In genomic region chr19:25060375-25060774, GRCm38 (mm10) we compare ENCODE assay signal across 8 mouse cellular contexts.
A peak's percentile ranks its signal among the peaks of the same experiment; 100 is the strongest.
DNase-seq lines count a peak whose midpoint lies in the region; ATAC-seq and TF ChIP-seq lines count a peak whose summit lies in the region.
"Had no signal": no experiment of that assay in that cellular context is flagged by ENCODE, and none has a peak within 500 bp of the region (broad histone marks: within the 10 kb centered on the region; RNA-seq: fewer than 3 reads in every experiment).

No protein-coding gene starts in this region.

- H3K27me3 ChIP-seq in CH12.LX (replicated peaks) = no peaks in the 10 kb centered on the region
- no peaks in the 10 kb centered on the region for H3K27me3 ChIP-seq in Patski
- H3K27me3 ChIP-seq in intestine, embryonic 14.5 days (replicated peaks; ENCODE audit: control insufficient read depth, insufficient read depth, low read length) = no peaks in the 10 kb centered on the region
- H3K27me3 ChIP-seq in midbrain, embryonic 15.5 days (replicated peaks) = no peaks in the 10 kb centered on the region
- H3K27me3 ChIP-seq: liver, embryonic 15.5 days had no signal

- H3K9me3 ChIP-seq in CH12.LX (replicated peaks; ENCODE audit: low read length) = no peaks in the 10 kb centered on the region
- no peaks in the 10 kb centered on the region for H3K9me3 ChIP-seq in intestine, embryonic 14.5 days (ENCODE audit: control insufficient read depth, low read length)
- no peaks in the 10 kb centered on the region for H3K9me3 ChIP-seq in midbrain, embryonic 15.5 days
- H3K9me3 ChIP-seq: liver, embryonic 15.5 days had no signal

- peaks cover 75% of the 10 kb centered on the region for H3K79me2 ChIP-seq in CH12.LX (replicated peaks; ENCODE audit: control insufficient read depth, extremely low read depth, insufficient read depth, poor library complexity, severe bottlenecking)

- H3K4me2 ChIP-seq in CH12.LX (ENCODE audit: insufficient read depth, low read depth, poor library complexity, severe bottlenecking) = peak overlapping the region; percentile 88
- peak overlapping the region; percentile 39 for H3K4me2 ChIP-seq in intestine, embryonic 14.5 days (ENCODE audit: low read length)
- peak overlapping the region; percentile 36 for H3K4me2 ChIP-seq in midbrain, embryonic 15.5 days
- H3K4me2 ChIP-seq: liver, embryonic 15.5 days had no signal

- peaks cover 12 to 64% of the 10 kb centered on the region in 2 experiments for H3K36me3 ChIP-seq in CH12.LX (replicated peaks in 1 of 2; ENCODE audit: control insufficient read depth in 1 of 2, insufficient read depth in 1 of 2, low read length in 1 of 2)
- no peaks in the 10 kb centered on the region for H3K36me3 ChIP-seq in intestine, embryonic 14.5 days (ENCODE audit: control insufficient read depth, insufficient read depth, low read length)
- H3K36me3 ChIP-seq in midbrain, embryonic 15.5 days (replicated peaks) = no peaks in the 10 kb centered on the region
- H3K36me3 ChIP-seq: liver, embryonic 15.5 days had no signal

- POLR2A ChIA-PET in Patski (lab: Charles Lee) = interaction anchor here (1.3 kb wide), 1 partner anchor 24 kb away, joined by 3 read pairs; no protein-coding TSS in a partner anchor

- WGBS in intestine, embryonic 14.5 days = 19% methylated on average over 9 of the region's 9 CpGs
- 18% methylated on average over 9 of the region's 9 CpGs for WGBS in midbrain, embryonic 15.5 days

- no peak for TF ChIP-seq RAD21 in CH12.LX (IDR thresholded peaks at IDR 0.05; ENCODE audit: low read depth, low read length)

- peak overlapping the region in 2 of 3 experiments; percentile 11 to 37 for H3K4me3 ChIP-seq in CH12.LX (replicated peaks in 1 of 3; ENCODE audit: low read depth in 2 of 3, low read length in 2 of 3, poor library complexity in 1 of 3)
- no peak overlapping the region for H3K4me3 ChIP-seq in intestine, embryonic 14.5 days (ENCODE audit: low read depth, low read length)
- H3K4me3 ChIP-seq in midbrain, embryonic 15.5 days = no peak overlapping the region
- H3K4me3 ChIP-seq: liver, embryonic 15.5 days had no signal

- H3K9ac ChIP-seq in CH12.LX (ENCODE audit: insufficient read depth, low read depth) = peak overlapping the region; percentile 55
- no peak overlapping the region for H3K9ac ChIP-seq in intestine, embryonic 14.5 days (ENCODE audit: low read length)
- H3K9ac ChIP-seq in midbrain, embryonic 15.5 days = no peak overlapping the region
- H3K9ac ChIP-seq: liver, embryonic 15.5 days had no signal

- CTCF ChIA-PET in Patski (lab: Charles Lee) = interaction anchor here (1.0 to 1.6 kb wide), 2 partner anchors 18 to 98 kb away, joined by 3 to 5 read pairs; partner anchors contain the start of gene Cbwd1

- TF ChIP-seq CTCF in CH12.LX (conservative IDR thresholded peaks at IDR 0.05 in 1 of 2, IDR thresholded peaks at IDR 0.05 in 1 of 2; ENCODE audit: low read depth in 2 of 2, low read length in 2 of 2) (no peak), Patski (IDR thresholded peaks at IDR 0.05) (no peak)

- DNase-seq in CH12.LX (ENCODE audit: extremely low read depth) = no peak
- DNase-seq in Patski (ENCODE audit: low read depth, low spot score) = peak; percentile 56
- peak; percentile 95 for DNase-seq in heart, adult 11 months
- no peak for DNase-seq in intestine, embryonic 14.5 days (ENCODE audit: low spot score)
- DNase-seq in right cerebral cortex, adult 2 months (ENCODE audit: low spot score in 2 of 2) = no peak
- DNase-seq in urinary bladder, postnatal 25 days (ENCODE audit: low spot score) = no peak

- dilution Hi-C loops in CH12.LX (cut with MboI; ENCODE audit: extremely low pct_ligation_motif_present, extremely low pct_unique_long_range_greater_than_20kb, low sequenced_read_pairs) = no loop called here

- no peak for TF ChIP-seq POLR2A in CH12.LX (IDR thresholded peaks at IDR 0.05; ENCODE audit: low read depth, low read length)

- in situ Hi-C loops in CH12.LX (cut with MboI; ENCODE audit: low pct_ligation_motif_present, low pct_unique_long_range_greater_than_20kb, low sequenced_read_pairs) = no loop called here
- in situ Hi-C loops in Patski (cut with MboI; ENCODE audit: low pct_unique_long_range_greater_than_20kb) = no loop called here

- peaks cover 36 to 85% of the 10 kb centered on the region in 2 experiments for H3K4me1 ChIP-seq in CH12.LX (ENCODE audit: control insufficient read depth in 1 of 2, insufficient read depth in 2 of 2)
- peaks cover 6% of the 10 kb centered on the region; the same call in 1 of the 2 replicates for H3K4me1 ChIP-seq in intestine, embryonic 14.5 days (replicated peaks; ENCODE audit: control insufficient read depth, insufficient read depth, low read length)
- H3K4me1 ChIP-seq in midbrain, embryonic 15.5 days = peaks cover 10% of the 10 kb centered on the region; the same call in 1 of the 2 replicates

- no peak for TF ChIP-seq EP300 in CH12.LX (IDR thresholded peaks at IDR 0.05; ENCODE audit: low read length)

- peak overlapping the region; percentile 70 for H3K27ac ChIP-seq in CH12.LX (ENCODE audit: insufficient read depth, low read depth)
- H3K27ac ChIP-seq in intestine, embryonic 14.5 days (ENCODE audit: low read depth) = no peak overlapping the region
- H3K27ac ChIP-seq in midbrain, embryonic 15.5 days = 0 out of 2 replicates have a peak overlapping the region, but pooled peaks have one; percentile 40
- H3K27ac ChIP-seq: liver, embryonic 15.5 days had no signal

- peak; percentile 89 for ATAC-seq in Patski
- no peak for ATAC-seq in intestine, embryonic 14.5 days (replicated peaks; ENCODE audit: low FRiP score, low TSS enrichment, low read depth)
- peak; percentile 65 for ATAC-seq in midbrain, embryonic 15.5 days (replicated peaks)

TF ChIP-seq in CH12.LX, 34 proteins besides CTCF, POLR2A, EP300 and RAD21:
- TF ChIP-seq ZNF384 (IDR thresholded peaks at IDR 0.05; ENCODE audit: low read depth, low read length) (no peak), CHD2 (IDR thresholded peaks at IDR 0.05; ENCODE audit: low read length) (0 out of 2 replicates have a peak, but pooled peaks have one; percentile 48)

Comparison
In these comparisons a context has a peak if more than half of its experiments do, and no peak if none do; other contexts are left out.
1. DNase-seq: peak in Patski (single experiment) and heart, adult 11 months (single experiment); none in CH12.LX (single experiment), intestine, embryonic 14.5 days (single experiment), right cerebral cortex, adult 2 months (0 of 2) and urinary bladder, postnatal 25 days (single experiment).
2. H3K4me2 ChIP-seq: peak in every context shown above with its lines; median percentile 88 in CH12.LX; 39 in intestine, embryonic 14.5 days; 36 in midbrain, embryonic 15.5 days.
3. H3K4me3 ChIP-seq: peak in CH12.LX (2 of 3); none in intestine, embryonic 14.5 days (single experiment) and midbrain, embryonic 15.5 days (single experiment).